Mouse (Mus musculus) retina, embryonic 14.5 days (tissue): Measurements from ENCODE around the gene Olfr370.

Experiments used
- DNase-seq: peaks from one replicate; pipeline ENCODE4 v3.0.0-alpha.2; 2015; ENCODE audit warnings: low spot score

The Olfr370 gene

GRCm38 (mm10) chr8:83575561-83576515, 40.3 kb downstream of the Olfr370 start:
- no peak for DNase-seq

GRCm38 (mm10) chr8:83576516-83576895, 40.9 kb downstream of the Olfr370 start:
- no peak for DNase-seq

GRCm38 (mm10) chr8:83576921-83577320, 41.3 kb downstream of the Olfr370 start:
- no peak for DNase-seq

DNA sequence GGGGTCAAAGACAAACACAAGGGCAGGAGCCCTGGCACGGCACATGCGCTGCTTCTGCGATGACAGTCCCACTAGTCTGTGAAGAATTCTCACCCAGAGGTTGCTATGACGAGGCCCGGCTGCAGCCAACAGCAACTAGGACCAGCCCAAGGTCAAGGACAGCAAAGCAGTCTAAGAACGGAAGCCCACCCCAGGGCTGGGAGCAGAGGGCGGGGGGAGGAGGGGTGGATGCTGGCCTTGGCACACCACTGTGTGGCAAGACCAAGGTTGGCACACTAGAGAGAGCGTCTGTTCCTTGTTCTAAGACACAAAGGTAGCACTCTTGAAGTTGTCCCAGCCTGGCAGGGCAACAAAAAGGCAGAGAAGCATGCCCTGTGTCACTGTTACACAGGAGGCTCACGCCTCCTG, 41.8 kb downstream of the Olfr370 start:
- DNase-seq: no peak

GRCm38 (mm10) chr8:83578131-83579055, 42.8 kb downstream of the Olfr370 start:
- no peak for DNase-seq

- no peak for DNase-seq
Measured at GRCm38 (mm10) chr8:83579676-83580075, 44.1 kb downstream of the Olfr370 start.

DNA sequence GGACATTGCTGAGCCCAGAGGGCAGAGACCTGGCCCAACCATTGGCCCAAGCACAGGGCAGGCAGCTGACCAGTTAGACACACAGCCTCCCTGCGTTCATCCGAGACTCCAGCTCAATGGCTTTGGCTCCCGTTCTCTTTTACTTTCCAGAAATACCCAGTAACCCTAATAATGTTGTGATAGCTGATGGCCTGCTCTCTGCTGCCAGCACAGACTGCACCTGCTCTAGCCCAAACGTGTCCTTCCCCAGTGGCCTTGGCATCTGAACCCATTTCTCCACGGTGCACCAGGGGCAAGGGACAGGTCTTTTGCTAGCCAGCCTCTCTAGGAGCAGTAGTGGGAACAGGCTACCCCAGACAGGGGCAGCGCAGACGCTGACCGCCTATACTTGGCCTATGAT, 45.2 kb downstream of the Olfr370 start:
- no peak for DNase-seq

- DNase-seq: no peak
Measured at GRCm38 (mm10) chr8:83582226-83582625, 46.6 kb downstream of the Olfr370 start.

GRCm38 (mm10) chr8:83583236-83583635, 47.7 kb downstream of the Olfr370 start:
- DNase-seq: no peak

DNA sequence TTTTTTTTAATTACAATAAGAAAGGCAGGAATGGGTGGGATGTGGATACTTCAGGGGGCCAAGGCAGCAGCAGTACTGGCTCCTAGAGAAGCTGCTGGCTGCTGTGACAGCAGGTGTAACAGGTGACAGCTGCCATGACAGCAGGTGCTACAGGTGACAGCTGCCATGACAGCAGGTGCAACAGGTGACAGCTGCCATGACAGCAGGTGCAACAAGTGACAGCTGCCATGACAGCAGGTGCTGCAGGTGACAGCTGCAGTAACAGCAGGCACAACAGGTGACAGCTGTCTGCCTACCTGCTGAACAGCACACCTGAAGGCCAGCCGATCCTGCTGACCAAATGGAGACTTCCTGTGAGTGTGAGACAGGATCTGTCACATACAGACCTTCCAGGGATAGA, 49.2 kb downstream of the Olfr370 start:
- DNase-seq: no peak

DNA sequence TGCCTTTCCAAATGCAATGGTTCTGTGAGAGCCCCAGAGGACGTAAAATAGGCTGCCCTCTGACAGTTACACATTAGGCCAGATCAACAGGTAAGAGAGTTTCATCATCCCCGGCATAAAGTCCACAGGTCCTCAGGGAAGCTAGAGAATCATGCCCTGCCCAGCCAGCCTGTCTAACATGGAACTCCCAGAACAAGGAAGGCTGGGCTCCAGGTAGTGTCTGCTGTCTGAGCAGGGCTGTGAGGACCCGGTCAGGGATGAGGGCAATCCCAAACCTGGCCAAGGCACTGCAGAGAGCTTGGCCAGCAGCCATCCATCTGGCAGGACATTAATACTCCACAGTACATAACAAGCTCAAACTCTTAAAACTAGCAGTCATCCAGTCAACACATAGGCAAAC, 49.8 kb downstream of the Olfr370 start:
- no peak for DNase-seq

DNA sequence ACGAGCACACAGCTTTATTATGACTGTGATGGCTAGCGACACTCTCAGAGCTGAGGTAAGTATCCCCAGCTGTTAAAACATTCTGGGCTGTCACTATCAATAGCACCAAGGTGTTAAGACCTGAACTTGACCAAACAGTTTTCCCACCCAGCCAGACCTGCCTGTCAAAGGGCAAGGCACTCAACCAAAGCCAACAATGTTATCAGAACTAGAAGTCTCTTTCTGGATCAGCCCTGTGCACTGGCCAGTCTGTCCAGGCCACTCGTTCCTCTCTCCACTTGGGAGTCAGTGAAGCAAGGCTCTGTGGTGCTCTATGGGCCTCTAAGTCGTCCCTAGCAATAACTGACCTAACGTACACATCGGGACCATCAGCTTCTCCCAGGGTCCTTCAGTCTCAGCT, 52.1 kb downstream of the Olfr370 start:
- no peak for DNase-seq

DNA sequence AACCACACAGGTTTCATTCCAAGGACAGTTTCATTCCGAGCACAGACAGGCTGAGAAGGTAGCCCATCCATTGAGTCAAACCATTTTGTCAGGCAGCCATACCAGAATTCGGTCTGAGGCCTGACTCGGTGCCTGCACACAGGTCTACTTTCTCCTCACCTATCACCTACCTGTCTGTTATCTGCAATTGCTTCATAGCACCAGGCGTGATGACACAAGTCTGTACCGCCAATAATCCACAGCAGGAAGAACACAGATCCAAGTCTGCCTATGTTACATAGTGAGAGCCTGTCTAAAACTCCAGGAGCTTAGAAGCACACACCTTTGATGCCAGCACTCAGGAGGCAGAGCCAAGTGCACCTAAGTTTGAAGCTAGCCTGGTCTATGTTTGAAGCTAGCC, 53.3 kb downstream of the Olfr370 start:
- no peak for DNase-seq

DNA sequence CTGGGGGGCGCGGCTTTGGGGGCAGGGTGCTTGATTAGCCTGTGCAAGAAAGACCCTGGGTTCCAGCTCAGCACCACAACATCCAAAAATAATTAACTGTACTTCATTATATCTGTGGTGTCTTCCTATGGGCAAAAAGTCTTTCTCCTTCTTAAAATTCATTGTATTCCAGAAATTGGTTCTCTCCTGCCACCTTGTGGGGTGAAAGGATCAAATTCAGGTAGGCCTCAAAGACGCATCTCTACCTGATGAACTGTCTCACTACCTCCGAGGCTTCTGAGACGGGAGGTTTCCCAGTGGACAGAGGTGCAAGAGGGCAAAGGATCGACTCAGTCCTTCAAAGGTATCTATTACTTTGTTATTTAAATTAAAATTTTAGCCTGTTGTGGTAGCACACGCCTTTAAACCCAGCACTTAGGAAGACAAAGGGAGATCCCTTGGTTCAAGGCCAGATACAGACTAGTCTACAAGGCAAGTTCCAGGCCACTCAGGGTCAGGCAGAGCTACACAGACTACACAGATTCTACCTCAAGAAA, 55.0 kb downstream of the Olfr370 start:
- DNase-seq: no peak

DNA sequence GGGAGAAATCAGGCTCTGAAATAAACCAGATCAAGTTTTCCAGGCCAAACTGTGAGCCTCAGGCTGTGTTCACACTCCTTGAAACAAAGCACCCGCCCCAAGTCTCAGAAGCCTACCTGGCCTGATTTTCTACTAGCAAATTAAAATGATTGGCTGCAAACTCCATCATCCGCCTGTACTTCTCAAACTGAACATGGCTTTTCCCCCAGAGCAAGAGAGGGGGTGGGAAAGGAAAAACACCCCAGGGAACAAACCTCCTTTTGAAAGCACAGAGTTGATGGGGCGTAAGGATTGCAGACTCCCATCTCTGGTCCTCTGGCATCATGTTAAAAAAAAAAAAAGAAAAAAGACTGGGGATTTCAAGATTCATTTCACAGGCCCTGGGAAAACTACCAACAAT, 57.1 kb downstream of the Olfr370 start:
- peak; percentile 14 for DNase-seq

DNA sequence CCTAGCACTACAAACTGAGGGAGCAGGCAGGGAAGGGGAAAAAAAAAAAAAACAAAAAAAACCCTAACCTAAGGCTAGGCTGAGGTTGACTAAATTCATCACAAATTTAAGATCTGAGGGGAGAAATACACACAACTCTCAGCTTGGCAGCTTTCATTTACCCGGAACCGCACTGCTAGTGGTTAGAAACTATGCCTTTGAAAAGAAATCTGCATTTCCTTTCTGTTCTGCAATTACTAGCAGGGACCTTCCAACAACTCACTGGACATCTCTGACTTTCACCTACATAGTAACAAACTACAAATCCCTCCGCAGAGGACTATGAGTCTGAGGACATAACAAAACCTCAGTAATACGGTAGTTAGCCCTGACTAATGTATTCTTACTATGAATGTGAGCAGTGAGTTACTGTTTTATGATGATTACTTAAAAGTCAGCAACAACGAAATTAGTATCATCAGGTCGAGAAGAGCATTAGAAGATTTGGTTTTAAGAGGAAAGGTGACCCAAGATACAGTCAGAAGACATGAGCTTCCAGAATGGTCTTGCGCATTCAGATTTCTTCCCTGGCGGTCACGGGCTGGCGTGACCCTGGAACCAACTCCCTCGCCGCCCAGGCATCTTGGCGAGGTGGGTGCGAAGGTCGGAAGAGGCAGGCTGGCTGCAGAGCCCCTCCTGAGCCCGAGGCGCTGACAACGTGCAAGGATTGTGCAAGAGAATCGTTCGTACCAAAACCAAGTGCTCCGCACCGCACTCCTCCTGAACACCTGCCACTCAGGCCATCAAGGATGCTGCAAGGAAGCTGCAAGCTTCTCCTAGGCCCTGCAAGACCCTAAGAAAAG, 58.0 kb downstream of the Olfr370 start:
- peak; percentile 16 for DNase-seq

GRCm38 (mm10) chr8:83594167-83595049, 58.8 kb downstream of the Olfr370 start:
- DNase-seq: peak; percentile 98
